Mouse (Mus musculus) gonadal fat pad, adult 2 months (tissue): Measurements from ENCODE around the gene Kcnq2. TPM values are rescaled to one million over a fixed set of nuclear protein-coding genes. Genes with fewer than 3 reads are reported as not detected.

Source experiments
- DNase-seq: peaks from one replicate; pipeline ENCODE4 v3.0.0-alpha.2; 2012; ENCODE audit warnings: low read depth
- polyA plus RNA-seq: library from polyadenylated mRNA; depleted of rRNA; stranded (reverse); fragments of >200 nt; gene quantifications from 2 replicates; pipeline ENCODE4 v1.2.3, GENCODE M21; 2012; rRNA removed

The Kcnq2 gene
- polyA plus RNA-seq, 1 experiment: 0.07 TPM

- DNase-seq: no peak
Observed at GRCm38 (mm10) chr2:181042376-181042775, 92.7 kb downstream of the Kcnq2 start.

GRCm38 (mm10) chr2:181041941-181042340 is 93.2 kb downstream of the Kcnq2 start:
- no peak for DNase-seq

- DNase-seq: no peak
Observed at GRCm38 (mm10) chr2:181039356-181039680, 95.8 kb downstream of the Kcnq2 start.

- DNase-seq: no peak
Observed at GRCm38 (mm10) chr2:181038644-181039355, 96.3 kb downstream of the Kcnq2 start.

- DNase-seq: no peak
Observed at GRCm38 (mm10) chr2:181036561-181036960, 98.5 kb downstream of the Kcnq2 start.

- no peak for DNase-seq
Observed at GRCm38 (mm10) chr2:181035186-181035585, 99.9 kb downstream of the Kcnq2 start.

GRCm38 (mm10) chr2:181033310-181033709 is 101.8 kb downstream of the Kcnq2 start:
- no peak for DNase-seq

GRCm38 (mm10) chr2:181032407-181032806 is 102.7 kb downstream of the Kcnq2 start:
- no peak for DNase-seq

- DNase-seq: no peak
Observed at GRCm38 (mm10) chr2:181031406-181031934, 103.6 kb downstream of the Kcnq2 start.

Other genes with a start within 250 kb of the Kcnq2 start
- 42.2 and 45.4 TPM in 2 replicates for gene Ythdf1, start 214.4 kb downstream of the Kcnq2 start, polyA plus RNA-seq
- 0.09 TPM in 1 of 2 replicates, not detected in the other for gene Birc7, start 206.3 kb downstream of the Kcnq2 start, polyA plus RNA-seq
- gene Nkain4, start 180.6 kb downstream of the Kcnq2 start, polyA plus RNA-seq: 28.8 and 29.0 TPM in 2 replicates
- 85.3 and 109 TPM in 2 replicates for gene Arfgap1, start 168.1 kb downstream of the Kcnq2 start, polyA plus RNA-seq
- 1.4 and 1.5 TPM in 2 replicates for gene Col20a1, start 148.8 kb downstream of the Kcnq2 start, polyA plus RNA-seq
- gene Chrna4, start 91.8 kb downstream of the Kcnq2 start, polyA plus RNA-seq: 0.07 and 0.15 TPM in 2 replicates
- gene Eef1a2, start 21.7 kb upstream of the Kcnq2 start, polyA plus RNA-seq: 0.78 TPM in 1 of 2 replicates, not detected in the other
- gene Ppdpf, start 51.9 kb upstream of the Kcnq2 start, polyA plus RNA-seq: 96.9 and 106 TPM in 2 replicates
- 0.05 and 0.10 TPM in 2 replicates for gene Ptk6, start 67.5 kb upstream of the Kcnq2 start, polyA plus RNA-seq
- gene Srms, start 77.9 kb upstream of the Kcnq2 start, polyA plus RNA-seq: 0.81 and 1.2 TPM in 2 replicates
- 1.8 and 2.7 TPM in 2 replicates for gene Fndc11, start 84.7 kb upstream of the Kcnq2 start, polyA plus RNA-seq
- gene Helz2, start 106.7 kb upstream of the Kcnq2 start, polyA plus RNA-seq: 12.1 and 15.8 TPM in 2 replicates
- gene Gmeb2, start 152.7 kb upstream of the Kcnq2 start, polyA plus RNA-seq: 13.5 and 14.6 TPM in 2 replicates
- 0.12 and 0.14 TPM in 2 replicates for gene Stmn3, start 179.2 kb upstream of the Kcnq2 start, polyA plus RNA-seq
- gene Rtel1, start 184.4 kb upstream of the Kcnq2 start, polyA plus RNA-seq: 43.5 and 57.6 TPM in 2 replicates
- gene Zgpat, start 229.6 kb upstream of the Kcnq2 start, polyA plus RNA-seq: 35.0 and 35.7 TPM in 2 replicates
- 33.4 and 37.9 TPM in 2 replicates for gene Arfrp1, start 230.1 kb upstream of the Kcnq2 start, polyA plus RNA-seq
- gene Lime1, start 244.8 kb upstream of the Kcnq2 start, polyA plus RNA-seq: 38.2 and 50.2 TPM in 2 replicates